Comparison of ENCODE assay signal across 8 mouse cellular contexts in genomic region chr8:87663349-87664216, GRCm38 (mm10).
A peak's percentile ranks its signal among the peaks of the same experiment; 100 is the strongest.
DNase-seq lines count a peak whose midpoint lies in the region; ATAC-seq and TF ChIP-seq lines count a peak whose summit lies in the region.

No protein-coding gene starts in this region.

- H3K4me1 ChIP-seq in ES-E14 (ENCODE audit: control insufficient read depth in 2 of 2, insufficient read depth in 2 of 2, low read length in 2 of 2, poor library complexity in 1 of 2) = peaks cover 0 to 12% of the 10 kb centered on the region in 2 experiments; a peak in 1 of 4 replicates
- peaks cover 28% of the 10 kb centered on the region for H3K4me1 ChIP-seq in lung, embryonic 16.5 days (replicated peaks; ENCODE audit: control insufficient read depth, insufficient read depth, low read length)

- peak; percentile 77 for DNase-seq in ES-E14 (ENCODE audit: low read depth, low spot score)
- peak; percentile 95 for DNase-seq in cerebellum, adult 8-10 months
- DNase-seq in layer of hippocampus, postnatal 10 days (ENCODE audit: low spot score in 2 of 2) = peak; percentile 86 to 89
- peak; percentile 34 for DNase-seq in retina, adult 2 months (ENCODE audit: low read depth, low spot score)
- DNase-seq in thymus, postnatal 4 days = peak; percentile 76

- peak overlapping the region; percentile 51 to 62 for H3K4me3 ChIP-seq in ES-E14 (ENCODE audit: insufficient read depth in 1 of 2, low read depth in 1 of 2, low read length in 2 of 2, poor library complexity in 1 of 2, severe bottlenecking in 1 of 2)
- H3K4me3 ChIP-seq in lung, embryonic 16.5 days (ENCODE audit: low read length) = peak overlapping the region; percentile 28

- H3K36me3 ChIP-seq in ES-E14 (ENCODE audit: control insufficient read depth, insufficient read depth, low read length, poor library complexity, severe bottlenecking) = peaks cover 2% of the 10 kb centered on the region; the same call in 1 of the 2 replicates
- no peaks in the 10 kb centered on the region for H3K36me3 ChIP-seq in lung, embryonic 16.5 days (ENCODE audit: control insufficient read depth, insufficient read depth, low read length)

- H3K27me3 ChIP-seq in lung, embryonic 16.5 days (ENCODE audit: control insufficient read depth, insufficient read depth, low read depth, low read length) = peaks cover 26% of the 10 kb centered on the region

- peak overlapping the region; percentile 50 for H3K9ac ChIP-seq in ES-E14 (ENCODE audit: insufficient read depth, low read depth, low read length, poor library complexity, severe bottlenecking)
- H3K9ac ChIP-seq in lung, embryonic 16.5 days (ENCODE audit: low read length) = 0 out of 2 replicates have a peak overlapping the region, but pooled peaks have one; percentile 4

- peak overlapping the region; percentile 54 for H3K4me2 ChIP-seq in lung, embryonic 16.5 days (ENCODE audit: low read depth, low read length)

- peak; percentile 62 for ATAC-seq in frontal cortex, adult (ENCODE audit: low TSS enrichment)
- ATAC-seq in hematopoietic stem cell, adult 5-6 weeks (replicated peaks in 1 of 2; ENCODE audit: insufficient read depth in 1 of 2, low FRiP score in 2 of 2, low TSS enrichment in 1 of 2, low read depth in 1 of 2, poor library complexity in 2 of 2, severe bottlenecking in 2 of 2) = peak; percentile 56 to 66; a peak in 3 of 4 replicates
- ATAC-seq in lung, embryonic 16.5 days (ENCODE audit: low read depth) = peak; percentile 51; the same call in 1 of the 2 replicates

- no peak overlapping the region for H3K27ac ChIP-seq in ES-E14 (ENCODE audit: insufficient read depth, low read depth, low read length, poor library complexity, severe bottlenecking)
- H3K27ac ChIP-seq in lung, embryonic 16.5 days (ENCODE audit: low read length) = no peak overlapping the region

- 14% methylated on average over 18 of the region's 18 CpGs for WGBS in lung, embryonic 16.5 days

- H3K9me3 ChIP-seq in ES-E14 (ENCODE audit: control insufficient read depth, insufficient read depth, low read depth, low read length) = no peaks in the 10 kb centered on the region
- no peaks in the 10 kb centered on the region for H3K9me3 ChIP-seq in lung, embryonic 16.5 days (ENCODE audit: control insufficient read depth, low read length)

- in situ Hi-C loops in ES-E14 (cut with MboI; ENCODE audit: low sequenced_read_pairs in 2 of 2, unreplicated experiment in 2 of 2) = no loop called here

TF ChIP-seq in ES-E14, 5 proteins besides CTCF, POLR2A, EP300 and RAD21:
- TF ChIP-seq CHD2 (IDR thresholded peaks at IDR 0.05; ENCODE audit: low read depth, low read length) (no peak), MAFK (IDR thresholded peaks at IDR 0.05; ENCODE audit: insufficient read depth, low read depth, low read length) (no peak), HCFC1 (IDR thresholded peaks at IDR 0.05; ENCODE audit: borderline replicate concordance, insufficient read depth, low read length) (no peak), ZNF384 (IDR thresholded peaks at IDR 0.05; ENCODE audit: low read depth, low read length) (no peak), ZC3H11A (IDR thresholded peaks at IDR 0.05; ENCODE audit: borderline replicate concordance, low read depth, low read length) (peak; percentile 38; the same call in 1 of the 2 replicates)

Comparison
In these comparisons a context has a peak if more than half of its experiments do, and no peak if none do; other contexts are left out.
1. DNase-seq: peak in every context shown above with its lines; median percentile 95 in cerebellum, adult 8-10 months; 88 in layer of hippocampus, postnatal 10 days; 77 in ES-E14; 76 in thymus, postnatal 4 days; 34 in retina, adult 2 months.